Mouse (Mus musculus) T-cell, adult 66 days (primary cell): ENCODE results near the gene Gm10352. TPM values are rescaled to one million over a fixed set of nuclear protein-coding genes. Genes with fewer than 3 reads are reported as not detected.

Experiments
- total RNA-seq, 2 experiments: library from RNA; stranded (reverse); gene quantifications; 3 replicates in 1 of 2; 4 replicates in 1 of 2; pipeline ENCODE4 v1.2.4; 2023

The Gm10352 gene
- not detected for total RNA-seq

DNA sequence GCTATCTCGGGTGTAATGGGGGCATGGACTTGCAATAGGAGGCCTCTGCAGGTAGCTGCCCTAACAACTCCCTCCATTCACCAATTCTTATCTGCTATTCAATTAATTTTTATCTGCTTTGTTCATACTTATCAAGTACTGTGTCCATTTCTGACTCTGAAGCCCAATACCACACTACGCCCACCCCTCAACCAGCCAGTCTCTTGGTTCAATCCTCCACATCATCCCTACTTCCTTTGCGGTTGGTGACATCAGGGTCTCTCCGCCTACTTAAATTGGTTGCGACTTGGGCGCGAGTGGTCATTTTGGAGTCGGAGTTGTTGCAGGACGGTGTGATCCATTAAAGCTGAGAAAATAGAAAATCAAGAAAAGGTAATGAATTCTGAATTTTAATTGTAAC is at the start of gene Gm10352:
Gene Gm10352 (plus strand): TSS at position 301 of the 400 bp plus-strand sequence.

DNA sequence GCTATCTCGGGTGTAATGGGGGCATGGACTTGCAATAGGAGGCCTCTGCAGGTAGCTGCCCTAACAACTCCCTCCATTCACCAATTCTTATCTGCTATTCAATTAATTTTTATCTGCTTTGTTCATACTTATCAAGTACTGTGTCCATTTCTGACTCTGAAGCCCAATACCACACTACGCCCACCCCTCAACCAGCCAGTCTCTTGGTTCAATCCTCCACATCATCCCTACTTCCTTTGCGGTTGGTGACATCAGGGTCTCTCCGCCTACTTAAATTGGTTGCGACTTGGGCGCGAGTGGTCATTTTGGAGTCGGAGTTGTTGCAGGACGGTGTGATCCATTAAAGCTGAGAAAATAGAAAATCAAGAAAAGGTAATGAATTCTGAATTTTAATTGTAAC is 31.5 kb downstream of the Gm10352 start, which contains the start of gene Gm29289:
Gene Gm29289 (plus strand): TSS at position 301 of the 400 bp plus-strand sequence.

Other genes starting within 250 kb of the Gm10352 start
- under 1 TPM in 1 of 2 experiments, not detected in 1; 0.50 TPM for gene Sry, start 237.3 kb upstream of the Gm10352 start, total RNA-seq
- gene H2al2b, start 180.3 kb upstream of the Gm10352 start, total RNA-seq: not detected
- not detected for gene Gm4064, start 104.8 kb upstream of the Gm10352 start, total RNA-seq
- gene Rbmy, start 70.3 kb upstream of the Gm10352 start, total RNA-seq: not detected
- gene Gm10256, start 70.3 kb upstream of the Gm10352 start, total RNA-seq: not detected
- not detected for gene Gm29289, start 31.6 kb downstream of the Gm10352 start, total RNA-seq